ENCODE assay signal across 14 mouse cellular contexts in the genomic region with DNA sequence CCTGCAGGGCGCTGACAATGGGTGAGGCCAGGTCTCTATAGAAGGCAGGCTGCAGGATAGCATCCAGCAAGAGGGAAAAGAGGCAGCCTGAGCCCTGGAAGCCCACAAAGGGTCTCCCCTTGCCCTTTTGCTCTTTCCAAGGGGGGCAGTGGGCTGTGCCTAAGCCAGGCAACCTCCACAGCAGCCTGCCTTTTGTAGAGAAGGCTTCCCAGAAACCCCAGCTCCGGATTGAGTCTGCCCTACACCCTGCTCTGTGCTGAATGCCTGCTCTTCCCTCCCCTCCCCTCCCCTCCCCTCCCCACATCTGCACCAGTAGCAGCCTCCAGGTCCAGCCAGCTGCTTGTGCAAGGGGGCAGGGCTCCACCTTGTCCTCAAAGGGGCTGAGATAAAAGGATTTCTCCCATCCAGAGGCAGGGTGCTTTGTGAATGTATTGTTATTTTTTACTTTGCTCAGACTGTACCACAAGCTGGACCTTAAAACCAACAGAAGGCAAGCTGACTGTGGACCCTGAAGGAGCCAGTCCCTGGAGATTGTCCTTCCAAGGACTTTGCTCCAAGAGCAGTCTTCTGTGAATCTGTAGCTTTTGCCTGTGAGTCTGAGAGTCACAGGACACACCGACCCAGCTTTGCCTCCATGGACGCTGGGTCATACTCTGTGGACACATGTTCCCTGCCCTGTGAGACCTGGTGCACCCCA.
DNase-seq lines count a peak whose midpoint lies in the region; ATAC-seq lines count a peak whose summit lies in the region.
"Had no signal": no experiment of that assay in that cellular context is flagged by ENCODE, and none has a peak within 500 bp of the region (broad histone marks: within the 10 kb centered on the region; RNA-seq: fewer than 3 reads in every experiment).

No protein-coding gene starts in this region.

- H3K27ac ChIP-seq in heart, embryonic 12.5 days (ENCODE audit: poor library complexity, severe bottlenecking) = peak overlapping the region; percentile 67
- peak overlapping the region; percentile 59 for H3K27ac ChIP-seq in hindbrain, embryonic 11.5 days (ENCODE audit: low read depth, low read length)
- peak overlapping the region; percentile 57; the same call in 1 of the 2 replicates for H3K27ac ChIP-seq in midbrain, embryonic 14.5 days (replicated peaks; ENCODE audit: low read depth, low read length)
- H3K27ac ChIP-seq: heart, adult 2 months; liver, embryonic 13.5 days had no signal

- 13% methylated on average over 4 of the region's 4 CpGs for WGBS in heart, embryonic 12.5 days
- WGBS in hindbrain, embryonic 11.5 days = 1% methylated on average over 4 of the region's 4 CpGs
- WGBS in midbrain, embryonic 14.5 days = under 1% methylated on average over 4 of the region's 4 CpGs

- peak overlapping the region; percentile 56; the same call in 1 of the 2 replicates for H3K4me2 ChIP-seq in heart, embryonic 12.5 days
- H3K4me2 ChIP-seq in hindbrain, embryonic 11.5 days (replicated peaks; ENCODE audit: low read depth, low read length) = no peak overlapping the region
- H3K4me2 ChIP-seq in midbrain, embryonic 14.5 days (ENCODE audit: low read length) = peak overlapping the region; percentile 50
- H3K4me2 ChIP-seq: liver, embryonic 13.5 days had no signal

- DNase-seq in heart, postnatal 25 days (ENCODE audit: low spot score) = no peak
- DNase-seq in ZHBTc4 (ENCODE audit: low read depth, low spot score) = peak; percentile 16
- peak; percentile 54 for DNase-seq in hindbrain, embryonic 11.5 days (ENCODE audit: low spot score)
- DNase-seq in midbrain, embryonic 14.5 days = peak; percentile 32
- no peak for DNase-seq in frontal cortex, postnatal 10 days (ENCODE audit: low spot score in 2 of 2)
- no peak for DNase-seq in gastrocnemius, postnatal 10 days
- no peak for DNase-seq in layer of hippocampus, adult 9-11 months
- DNase-seq: adrenal gland, postnatal 36 days; cerebellum, adult 9-10 months; heart, adult 2 months; liver, embryonic 13.5 days had no signal

- peak; percentile 57 for ATAC-seq in heart, embryonic 12.5 days (ENCODE audit: insufficient number of reproducible peaks, low FRiP score)
- peak; percentile 87 for ATAC-seq in hindbrain, embryonic 11.5 days (ENCODE audit: low FRiP score)
- ATAC-seq in midbrain, embryonic 14.5 days (ENCODE audit: low FRiP score, low TSS enrichment) = no peak
- ATAC-seq: intestine, embryonic 16.5 days had no signal

- no peak overlapping the region for H3K9ac ChIP-seq in heart, embryonic 12.5 days
- H3K9ac ChIP-seq in hindbrain, embryonic 11.5 days (ENCODE audit: low read depth, low read length) = no peak overlapping the region
- H3K9ac ChIP-seq in midbrain, embryonic 14.5 days (replicated peaks; ENCODE audit: low read length) = no peak overlapping the region
- H3K9ac ChIP-seq: liver, embryonic 13.5 days had no signal

- peaks cover 46% of the 10 kb centered on the region for H3K27me3 ChIP-seq in heart, embryonic 12.5 days (replicated peaks)
- peaks cover 3% of the 10 kb centered on the region; the same call in 1 of the 2 replicates for H3K27me3 ChIP-seq in hindbrain, embryonic 11.5 days (ENCODE audit: control insufficient read depth, insufficient read depth, low read length)
- H3K27me3 ChIP-seq in midbrain, embryonic 14.5 days (ENCODE audit: control insufficient read depth, insufficient read depth, low read length) = 0 out of 2 replicates have a peak, but pooled peaks cover 3% of the 10 kb centered on the region

- H3K4me1 ChIP-seq in heart, embryonic 12.5 days (replicated peaks) = peaks cover 11% of the 10 kb centered on the region
- peaks cover 7% of the 10 kb centered on the region for H3K4me1 ChIP-seq in hindbrain, embryonic 11.5 days (replicated peaks; ENCODE audit: control insufficient read depth, insufficient read depth, low read length)
- peaks cover 29% of the 10 kb centered on the region for H3K4me1 ChIP-seq in midbrain, embryonic 14.5 days (ENCODE audit: control insufficient read depth, insufficient read depth, low read length)
- H3K4me1 ChIP-seq: liver, embryonic 13.5 days had no signal

- H3K4me3 ChIP-seq in heart, embryonic 12.5 days = no peak overlapping the region
- H3K4me3 ChIP-seq in hindbrain, embryonic 11.5 days (ENCODE audit: low read depth, low read length) = no peak overlapping the region
- H3K4me3 ChIP-seq in midbrain, embryonic 14.5 days (replicated peaks; ENCODE audit: low read depth, low read length) = no peak overlapping the region
- H3K4me3 ChIP-seq: erythroblast, embryonic 14.5 days; heart, adult 2 months; liver, embryonic 13.5 days had no signal

- H3K9me3 ChIP-seq in heart, embryonic 12.5 days (replicated peaks) = no peaks in the 10 kb centered on the region
- no peaks in the 10 kb centered on the region for H3K9me3 ChIP-seq in hindbrain, embryonic 11.5 days (ENCODE audit: control insufficient read depth, low read length)
- H3K9me3 ChIP-seq in midbrain, embryonic 14.5 days (ENCODE audit: control insufficient read depth, low read length) = no peaks in the 10 kb centered on the region
- H3K9me3 ChIP-seq: liver, embryonic 13.5 days had no signal

- H3K36me3 ChIP-seq in heart, embryonic 12.5 days = no peaks in the 10 kb centered on the region
- no peaks in the 10 kb centered on the region for H3K36me3 ChIP-seq in hindbrain, embryonic 11.5 days (ENCODE audit: control insufficient read depth, insufficient read depth, low read length)
- H3K36me3 ChIP-seq in midbrain, embryonic 14.5 days (ENCODE audit: control insufficient read depth, insufficient read depth, low read length) = no peaks in the 10 kb centered on the region
- H3K36me3 ChIP-seq: liver, embryonic 13.5 days had no signal

- intact Hi-C loops in heart, postnatal 25 days (cut with DNase I) = no loop called here

Comparison
In these comparisons a context has a peak if more than half of its experiments do, and no peak if none do; other contexts are left out.
1. DNase-seq: peak in ZHBTc4 (single experiment), hindbrain, embryonic 11.5 days (single experiment) and midbrain, embryonic 14.5 days (single experiment); none in heart, postnatal 25 days (single experiment), frontal cortex, postnatal 10 days (0 of 2), gastrocnemius, postnatal 10 days (single experiment) and layer of hippocampus, adult 9-11 months (single experiment).
2. Peak in every context shown above with its lines, with median percentiles within 50 percentile points of each other: H3K27ac ChIP-seq.